Mouse (Mus musculus) embryonic stem cell, embryonic (primary cell): ENCODE measurements around the gene Olfr1425.
"Not testable (repeated sequence)": the region's sequence is repeated elsewhere in the genome, so short reads cannot be mapped to it uniquely, and the experiment has no call there.

Experiments used
- CTCF ChIA-PET, 4 experiments: fragments of 300-600 bp in 2 of 4; fragments of 350-600 bp in 2 of 4; sonication (Branson Sonifier 250); formaldehyde crosslinking; loops; one replicate each; lab custom pipeline; 2022; ENCODE audit warnings: inconsistent platforms in 2 of 4; lab: Charles Lee
- POLR2A ChIA-PET, 4 experiments: fragments of 300-600 bp in 2 of 4; fragments of 350-600 bp in 2 of 4; sonication (Branson Sonifier 250); formaldehyde crosslinking; loops; one replicate each; lab custom pipeline; 2022; ENCODE audit warnings: antibody characterized with exemption in 4 of 4, inconsistent platforms in 1 of 4; lab: Charles Lee

The Olfr1425 gene

DNA sequence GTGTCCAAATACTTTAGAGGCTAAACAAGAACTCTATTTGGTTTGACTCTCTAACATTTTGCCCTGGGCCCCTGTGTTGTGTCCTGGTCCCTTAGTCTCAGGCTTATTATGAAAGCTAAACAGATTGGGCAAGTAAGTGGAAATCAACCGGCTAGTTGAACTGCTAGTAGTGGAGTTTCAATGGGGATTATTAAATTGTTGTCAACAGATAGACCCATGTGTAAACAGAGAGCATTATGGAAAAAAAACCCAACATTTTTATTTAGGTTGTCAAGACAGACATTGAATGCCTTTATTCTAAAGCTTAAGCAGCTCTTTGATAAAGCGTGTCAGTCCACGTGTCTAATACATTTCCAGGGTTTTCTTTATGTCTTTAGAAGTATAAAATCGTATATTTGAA is at the start of gene Olfr1425:
Gene Olfr1425, minus strand, starts transcription at position 101 of the 400 bp plus-strand sequence.
- CTCF ChIA-PET, result not testable (repeated sequence)
- POLR2A ChIA-PET, result interaction anchor here in 1 of 4 experiments (0.6 kb wide), 1 partner anchor 18 kb away, joined by 3 read pairs; no protein-coding TSS in a partner anchor

DNA sequence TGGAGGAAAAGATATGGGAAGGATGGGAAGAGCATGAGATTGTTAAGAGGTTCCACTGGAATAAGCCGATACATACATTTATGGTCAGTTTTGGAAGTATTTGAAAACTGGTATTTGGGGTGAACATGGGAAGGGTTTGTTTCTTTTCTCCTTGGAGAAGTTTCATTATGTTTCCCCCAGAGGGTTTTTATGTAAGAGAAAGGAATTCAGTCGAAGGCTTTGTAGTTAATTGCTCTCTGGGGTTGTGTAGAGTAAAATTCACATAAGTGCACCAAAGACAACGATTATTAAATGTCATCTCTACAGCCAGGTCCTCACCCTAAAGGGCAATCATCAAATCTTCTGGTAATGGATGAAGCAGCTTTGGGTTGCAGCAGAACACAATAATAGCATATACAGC is 45.6 kb upstream of the Olfr1425 start, which contains the start of gene Olfr76:
Gene Olfr76, minus strand, starts transcription at position 101 of the 400 bp plus-strand sequence.
- ChIA-PET CTCF (no interaction called here), POLR2A (no interaction called here)

DNA sequence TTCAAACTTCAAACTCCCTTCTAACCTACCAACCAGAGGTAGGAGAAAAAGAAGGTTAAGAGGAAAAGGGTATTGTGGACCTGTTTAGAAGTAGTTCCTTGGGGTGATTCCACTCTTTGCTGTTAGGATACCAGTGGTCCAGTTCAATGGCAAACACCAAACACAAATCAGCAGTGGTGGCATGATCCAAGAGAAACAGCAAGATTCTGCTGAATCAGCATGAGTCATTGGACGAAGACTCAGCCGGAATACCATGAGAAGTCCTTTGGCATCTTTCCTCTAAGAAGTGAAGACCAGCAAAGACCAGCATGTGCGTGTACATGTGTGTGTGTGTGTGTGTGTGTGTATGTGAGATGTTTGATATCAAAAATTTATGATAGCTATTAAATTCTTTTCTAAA is 38.9 kb upstream of the Olfr1425 start:
- POLR2A ChIA-PET, result interaction anchor here in 1 of 4 experiments (0.6 kb wide), 1 partner anchor 106 kb away, joined by 4 read pairs; no protein-coding TSS in a partner anchor
- CTCF ChIA-PET, result no interaction called here

- POLR2A ChIA-PET, result no interaction called here
Observed at GRCm38 (mm10) chr19:12115797-12116196, 38.3 kb upstream of the Olfr1425 start, which contains the start of gene Olfr1428. Gene Olfr1428 (minus strand): TSS chr19:12115897.

DNA sequence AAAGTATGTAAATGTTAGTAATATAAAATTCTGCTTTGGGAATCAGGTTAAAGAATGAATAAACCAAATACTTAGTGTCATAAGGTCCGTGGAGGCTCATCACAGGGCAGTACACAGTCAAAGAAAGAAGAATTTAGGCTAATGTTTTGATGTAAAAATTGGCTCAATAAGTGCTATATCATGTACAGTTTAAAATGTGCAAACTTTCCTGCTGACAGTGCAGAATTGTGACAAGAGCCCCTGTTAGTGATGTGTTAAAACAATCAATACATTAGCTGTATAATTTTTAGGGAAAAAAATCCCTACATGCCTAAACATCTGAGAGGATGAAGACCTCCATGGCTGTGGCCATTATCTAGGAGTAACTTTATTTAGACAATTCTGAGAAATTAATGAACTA is 36.3 kb upstream of the Olfr1425 start:
- POLR2A ChIA-PET, result no interaction called here
- CTCF ChIA-PET, result no interaction called here

More at GRCm38 (mm10) chr19:12115797-12116196, 38.3 kb upstream of the Olfr1425 start, which contains the start of gene Olfr1428:
- CTCF ChIA-PET, result no interaction called here

DNA sequence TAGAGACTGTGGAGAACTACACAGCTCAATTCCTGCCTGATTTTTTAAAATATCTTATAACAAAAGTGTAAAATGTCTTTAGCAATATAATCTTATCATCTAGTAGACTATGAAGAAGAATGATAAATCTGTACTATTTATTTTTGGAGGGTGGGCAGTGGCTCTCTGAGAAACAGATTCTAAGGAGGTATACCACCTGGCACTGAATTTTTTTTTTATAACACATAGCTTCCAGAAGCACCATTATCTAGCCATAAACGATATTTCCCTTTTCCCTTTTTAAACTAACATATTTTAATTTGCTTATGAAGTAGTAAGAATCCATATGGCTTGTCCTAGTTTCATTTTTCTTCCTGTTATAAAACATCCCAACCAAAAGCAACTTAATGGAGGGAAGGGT is 27.0 kb upstream of the Olfr1425 start:
- CTCF ChIA-PET, result no interaction called here
- POLR2A ChIA-PET, result no interaction called here

DNA sequence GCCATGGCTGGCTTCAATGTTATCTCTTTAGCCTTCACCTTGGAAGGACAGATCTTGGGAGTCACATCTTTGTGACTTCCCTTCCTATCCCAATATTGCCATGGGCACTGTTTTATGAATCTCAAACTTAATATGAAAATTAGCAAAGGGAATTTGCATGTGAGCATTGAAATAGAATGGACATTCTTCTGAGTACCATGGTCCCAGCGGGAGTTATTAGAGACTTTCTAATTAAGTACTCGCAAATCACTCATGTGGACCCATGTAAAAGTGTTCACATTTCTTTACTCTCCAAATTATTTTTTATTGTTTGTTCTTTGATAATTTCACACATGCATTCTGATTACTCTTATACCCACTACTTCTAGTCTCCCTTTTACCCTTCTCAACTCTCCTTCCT is 25.7 kb upstream of the Olfr1425 start, which contains the start of gene Olfr1427:
Gene Olfr1427, minus strand, starts transcription at position 101 of the 400 bp plus-strand sequence.
- POLR2A ChIA-PET, result no interaction called here
- CTCF ChIA-PET, result no interaction called here

DNA sequence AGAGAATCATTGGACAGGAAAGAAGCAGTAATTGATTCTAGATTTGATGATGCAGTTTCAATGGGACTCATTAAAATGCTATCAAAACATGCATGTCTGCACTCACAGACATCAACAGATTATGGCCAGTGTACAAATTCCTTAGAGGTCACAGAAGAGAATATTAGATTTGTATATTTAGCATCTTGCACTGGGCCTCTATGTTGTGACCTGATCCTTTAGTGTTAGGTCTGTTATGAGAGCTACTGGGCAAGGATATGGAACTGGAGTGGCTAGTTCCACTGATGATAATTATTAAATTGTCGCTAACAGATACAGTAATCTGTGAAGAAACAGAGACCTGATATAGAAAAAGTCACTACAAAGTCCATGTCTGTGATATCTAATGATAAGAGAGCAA is 14.4 kb upstream of the Olfr1425 start, which contains the start of gene Olfr1426:
Gene Olfr1426, minus strand, starts transcription at position 101 of the 400 bp plus-strand sequence.
- POLR2A ChIA-PET, result no interaction called here
- CTCF ChIA-PET, result no interaction called here

GRCm38 (mm10) chr19:12069546-12069945 is 8.0 kb downstream of the Olfr1425 start:
- CTCF ChIA-PET, result not testable (repeated sequence)
- POLR2A ChIA-PET, result interaction anchor here in 1 of 4 experiments (1.3 kb wide), 1 partner anchor 51 kb away, joined by 7 read pairs; no protein-coding TSS in a partner anchor

DNA sequence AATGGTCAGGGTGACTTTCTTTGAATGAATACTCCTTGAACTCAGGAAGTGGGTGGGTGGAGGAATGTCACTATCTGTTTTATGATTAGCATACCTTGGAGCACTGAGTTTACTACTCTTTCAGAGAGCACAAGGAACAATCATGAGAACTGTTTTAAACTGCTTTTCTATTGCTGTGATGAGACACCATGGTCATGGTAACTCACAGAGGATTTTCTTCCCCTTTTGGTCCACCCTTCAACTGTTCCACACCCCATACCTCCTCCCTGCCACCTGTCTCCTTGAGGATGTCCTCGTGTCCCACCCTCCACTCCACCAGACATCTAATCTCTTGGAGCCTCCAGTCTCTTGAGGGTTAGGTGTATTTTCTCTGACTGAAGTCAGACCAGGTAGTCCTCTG is 9.7 kb downstream of the Olfr1425 start:
- CTCF ChIA-PET, result not testable (repeated sequence)
- POLR2A ChIA-PET, result interaction anchor here in 1 of 4 experiments (0.9 kb wide), 1 partner anchor 260 kb away, joined by 3 read pairs; no protein-coding TSS in a partner anchor

DNA sequence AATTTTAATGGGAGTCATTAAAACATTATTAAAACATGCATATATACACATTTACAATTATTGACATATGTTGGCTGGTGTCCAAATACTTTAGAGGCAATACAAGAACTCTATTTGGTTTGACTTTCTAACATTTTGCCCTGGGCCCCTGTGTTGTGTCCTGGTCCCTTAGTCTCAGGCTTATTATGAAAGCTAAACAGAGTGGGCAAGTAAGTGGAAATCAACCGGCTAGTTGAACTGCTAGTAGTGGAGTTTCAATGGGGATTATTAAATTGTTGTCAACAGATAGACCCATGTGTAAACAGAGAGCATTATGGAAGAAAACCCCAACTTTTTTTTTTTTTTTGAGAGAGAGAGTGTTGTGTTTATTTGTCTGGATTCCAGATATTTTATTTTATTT is 14.9 kb downstream of the Olfr1425 start, which contains the start of gene Olfr1424:
Gene Olfr1424, minus strand, starts transcription at position 101 of the 400 bp plus-strand sequence.
- POLR2A ChIA-PET, result not testable (repeated sequence)

GRCm38 (mm10) chr19:12043163-12043562 is 34.4 kb downstream of the Olfr1425 start:
- CTCF ChIA-PET, result no interaction called here
- POLR2A ChIA-PET, result no interaction called here

More for the DNA sequence above, 14.9 kb downstream of the Olfr1425 start, which contains the start of gene Olfr1424:
- CTCF ChIA-PET, result not testable (repeated sequence)

DNA sequence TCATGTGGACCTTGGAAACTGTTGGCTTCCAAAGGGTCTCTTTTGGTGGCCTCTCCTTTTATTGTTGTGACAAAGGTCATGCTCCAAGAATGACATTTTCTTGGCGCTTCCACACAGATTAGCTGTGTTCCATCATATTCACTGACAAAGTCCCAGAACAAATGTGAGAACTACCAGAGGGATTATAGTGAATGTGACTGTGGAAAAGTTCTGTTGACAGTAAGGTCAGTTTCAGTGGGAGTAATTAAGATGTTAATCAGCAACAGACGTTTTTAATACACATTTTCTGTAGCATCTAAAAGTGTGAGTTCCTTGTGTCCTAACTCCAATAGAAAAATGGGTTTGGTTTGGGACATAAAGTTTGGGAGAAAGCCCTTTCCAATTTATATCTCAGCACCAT is 36.3 kb downstream of the Olfr1425 start, which contains the start of gene Olfr1423:
Gene Olfr1423, minus strand, starts transcription at position 101 of the 400 bp plus-strand sequence.
- CTCF ChIA-PET, result no interaction called here
- POLR2A ChIA-PET, result no interaction called here

DNA sequence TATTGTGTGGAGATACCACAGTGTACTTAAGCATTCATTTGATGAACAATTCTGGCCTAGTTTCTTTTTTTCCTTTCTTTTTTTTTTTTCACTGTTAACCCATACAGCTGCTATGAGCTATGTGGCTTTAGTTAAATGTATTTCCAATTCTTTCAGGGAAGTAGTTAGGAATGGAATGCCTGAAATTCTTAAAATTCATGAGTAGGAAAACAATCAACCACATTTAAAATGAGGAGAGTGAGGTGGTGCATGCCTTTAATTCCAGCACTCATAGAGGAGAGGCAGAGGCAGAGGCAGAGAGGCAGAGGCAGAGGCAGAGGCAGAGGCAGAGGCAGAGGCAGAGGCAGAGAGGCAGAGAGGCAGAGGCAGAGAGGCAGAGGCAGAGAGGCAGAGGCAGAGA is 39.8 kb downstream of the Olfr1425 start:
- ChIA-PET POLR2A (interaction anchor here in 1 of 4 experiments (1.0 kb wide), 1 partner anchor 16 kb away, joined by 3 read pairs; no protein-coding TSS in a partner anchor), CTCF (no interaction called here)

DNA sequence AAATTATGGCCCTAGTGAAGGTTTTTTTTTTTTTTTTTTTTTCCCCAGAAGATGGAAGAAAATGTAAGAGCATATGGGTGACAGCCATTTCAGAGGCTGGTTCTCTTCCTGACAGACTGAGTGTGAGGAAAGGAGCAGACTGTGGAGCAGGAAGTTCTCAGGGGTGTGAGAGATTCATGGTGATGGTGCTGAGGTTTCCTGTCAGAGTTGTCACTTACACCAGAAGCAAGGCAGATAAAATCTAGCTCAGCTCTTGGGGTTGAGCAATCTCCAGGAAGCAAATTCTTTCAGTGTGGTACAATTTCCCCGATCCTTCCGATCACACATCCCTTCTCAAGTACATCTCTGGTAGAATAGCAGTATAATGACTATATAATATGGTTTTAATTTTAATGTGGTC is 50.9 kb downstream of the Olfr1425 start:
- CTCF ChIA-PET, result interaction anchor here in 1 of 4 experiments (0.7 kb wide), 1 partner anchor 396 kb away, joined by 3 read pairs; no protein-coding TSS in a partner anchor
- POLR2A ChIA-PET, result interaction anchor here in 1 of 4 experiments (0.7 kb wide), 1 partner anchor 440 kb away, joined by 11 read pairs; no protein-coding TSS in a partner anchor

DNA sequence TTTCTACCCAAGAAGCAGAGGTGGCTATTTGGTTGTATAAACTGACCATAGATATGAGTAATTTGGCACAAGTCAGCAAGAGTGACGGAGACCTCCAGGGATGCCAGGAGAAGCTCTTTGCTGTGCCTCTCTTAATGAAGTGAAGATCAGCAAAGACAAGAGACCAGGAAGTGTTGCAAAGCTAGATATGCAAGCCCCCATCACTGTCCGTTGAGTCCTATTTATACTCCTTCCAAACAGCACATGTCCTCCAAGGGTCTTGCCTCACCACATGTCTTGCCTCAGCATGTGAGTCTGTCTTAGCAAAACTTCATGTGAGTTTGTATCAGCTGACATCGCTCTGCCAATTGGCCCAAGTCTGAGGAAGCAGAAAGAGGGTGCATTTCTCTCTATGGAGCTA is 52.2 kb downstream of the Olfr1425 start:
- CTCF ChIA-PET, result no interaction called here
- POLR2A ChIA-PET, result no interaction called here

DNA sequence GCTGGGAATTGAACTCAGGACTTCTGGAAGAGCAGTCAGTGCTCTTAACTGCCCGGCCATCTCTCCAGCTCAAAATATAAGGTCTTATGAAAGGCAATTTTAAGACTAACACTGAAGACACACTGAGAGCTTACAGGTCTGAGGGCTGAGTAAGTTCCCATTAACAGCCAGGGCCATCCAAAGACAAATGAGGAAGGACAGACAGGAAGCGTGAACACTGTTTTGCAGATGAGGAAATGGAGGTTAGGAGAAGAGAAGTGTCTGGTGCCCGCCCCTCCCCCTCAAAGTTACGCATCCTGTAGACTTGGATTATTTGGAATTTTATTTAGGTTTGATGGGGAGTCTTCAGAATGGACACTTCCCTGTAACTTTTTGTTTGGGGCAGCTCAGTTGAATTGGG is 53.4 kb downstream of the Olfr1425 start:
- ChIA-PET CTCF (no interaction called here), POLR2A (no interaction called here)
